Mouse (Mus musculus) ES-Bruce4 (cell line): Measurements from ENCODE around the gene Apoc3. TPM values are rescaled to one million over a fixed set of nuclear protein-coding genes. Genes with fewer than 3 reads are reported as not detected.

Experiments used
- H3K27ac ChIP-seq: 2 replicates; pipeline ENCODE4 v1.5.1; 2012; ENCODE audit warnings: low read length, inconsistent platforms; ENCODE audit not compliant: insufficient read depth
- H3K27me3 ChIP-seq: 2 replicates; pipeline ENCODE4 v1.6.1; 2012; ENCODE audit warnings: mild to moderate bottlenecking, low read length, inconsistent platforms; ENCODE audit not compliant: control insufficient read depth, poor library complexity, insufficient read depth, severe bottlenecking
- H3K36me3 ChIP-seq: 2 replicates; pipeline ENCODE4 v1.6.1; 2012; ENCODE audit warnings: inconsistent platforms, mild to moderate bottlenecking, low read length, moderate library complexity; ENCODE audit not compliant: control insufficient read depth, poor library complexity, insufficient read depth, severe bottlenecking
- H3K4me1 ChIP-seq: one replicate; pipeline ENCODE4 v1.8.1; 2011; ENCODE audit warnings: low read length; ENCODE audit not compliant: control insufficient read depth, insufficient read depth
- H3K4me3 ChIP-seq: 2 replicates; pipeline ENCODE4 v1.5.1; 2011; ENCODE audit warnings: low read depth, mild to moderate bottlenecking, low read length
- H3K9ac ChIP-seq: 2 replicates; pipeline ENCODE4 v1.6.1; 2012; ENCODE audit warnings: low read depth, mild to moderate bottlenecking, inconsistent platforms; ENCODE audit not compliant: poor library complexity, severe bottlenecking
- H3K9me3 ChIP-seq: replicated peaks from 2 replicates; pipeline ENCODE4 v1.6.1; 2012; ENCODE audit warnings: mild to moderate bottlenecking, low read length, inconsistent platforms; ENCODE audit not compliant: control insufficient read depth, poor library complexity, insufficient read depth, severe bottlenecking
- CTCF ChIP-seq: IDR thresholded peaks from one replicate; pipeline ENCODE4 v1.8.1; 2011; ENCODE audit warnings: low read depth, low read length
- EP300 ChIP-seq: IDR thresholded peaks from 2 replicates; pipeline ENCODE4 v1.6.1; 2011; ENCODE audit warnings: low read depth, low read length; ENCODE audit not compliant: insufficient read depth
- POLR2A ChIP-seq: IDR thresholded peaks from one replicate; pipeline ENCODE4 v1.8.1; 2011; ENCODE audit warnings: low read length; ENCODE audit not compliant: insufficient read depth
- polyA plus RNA-seq: library from polyadenylated mRNA; stranded (reverse); fragments of >200 nt; gene quantifications from 2 replicates; pipeline ENCODE4 v1.2.4, GENCODE M21; 2011; ENCODE audit warnings: low read depth; ENCODE audit not compliant: missing spikeins, insufficient read depth, insufficient read length

Gene Apoc3
- polyA plus RNA-seq, 1 experiment, result not detected

DNA sequence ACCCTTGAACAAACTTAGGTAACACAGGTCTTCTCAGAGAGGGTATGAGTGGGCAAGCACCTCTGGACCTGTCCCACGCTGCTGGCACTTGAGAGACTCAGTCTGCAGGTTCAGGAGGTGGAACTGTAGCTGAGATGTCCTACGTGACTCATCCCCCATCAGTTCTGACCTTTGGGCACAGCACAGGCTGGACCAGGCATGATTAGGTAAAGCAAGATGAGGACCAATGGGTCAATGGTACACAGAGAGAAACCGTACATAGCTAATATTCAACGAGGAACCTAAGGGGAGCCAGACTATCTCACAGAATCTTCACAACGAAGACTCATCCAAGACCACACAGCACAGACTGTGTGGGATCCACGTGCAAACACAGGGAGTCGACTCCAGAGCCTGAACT, 3.4 kb upstream of the Apoc3 start:
- no peak for TF ChIP-seq POLR2A
- Histone ChIP-seq H3K4me1 (no peaks in the 10 kb centered on the region), H3K36me3 (no peaks in the 10 kb centered on the region), H3K27ac (no peak overlapping the region), H3K27me3 (no peaks in the 10 kb centered on the region), H3K9ac (no peak overlapping the region), H3K9me3 (no peaks in the 10 kb centered on the region), H3K4me3 (no peak overlapping the region)

DNA sequence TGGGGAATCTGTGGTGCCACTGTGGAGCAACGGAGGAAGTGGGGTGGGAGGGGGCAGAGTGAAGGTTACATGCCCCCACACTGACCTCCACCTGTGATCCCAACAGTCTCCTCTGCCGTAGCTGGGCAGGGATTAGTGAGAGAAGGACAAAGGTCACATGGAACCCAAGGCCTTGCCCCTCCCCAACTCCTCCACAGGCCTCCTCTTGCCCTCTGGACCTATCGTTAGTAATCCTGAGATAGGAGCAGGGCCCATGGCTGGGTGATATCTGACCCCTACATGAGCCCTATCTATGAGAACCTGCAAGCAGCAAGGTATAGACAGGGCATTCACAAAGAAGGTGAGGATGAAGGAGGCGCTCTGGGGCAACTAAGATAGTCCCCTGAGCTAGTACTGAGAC, 213 bp upstream of the Apoc3 start:
- Histone ChIP-seq H3K27ac (no peak overlapping the region), H3K9ac (no peak overlapping the region), H3K27me3 (no peaks in the 10 kb centered on the region), H3K9me3 (no peaks in the 10 kb centered on the region), H3K4me1 (no peaks in the 10 kb centered on the region), H3K4me3 (no peak overlapping the region), H3K36me3 (no peaks in the 10 kb centered on the region)
- no peak for TF ChIP-seq CTCF

DNA sequence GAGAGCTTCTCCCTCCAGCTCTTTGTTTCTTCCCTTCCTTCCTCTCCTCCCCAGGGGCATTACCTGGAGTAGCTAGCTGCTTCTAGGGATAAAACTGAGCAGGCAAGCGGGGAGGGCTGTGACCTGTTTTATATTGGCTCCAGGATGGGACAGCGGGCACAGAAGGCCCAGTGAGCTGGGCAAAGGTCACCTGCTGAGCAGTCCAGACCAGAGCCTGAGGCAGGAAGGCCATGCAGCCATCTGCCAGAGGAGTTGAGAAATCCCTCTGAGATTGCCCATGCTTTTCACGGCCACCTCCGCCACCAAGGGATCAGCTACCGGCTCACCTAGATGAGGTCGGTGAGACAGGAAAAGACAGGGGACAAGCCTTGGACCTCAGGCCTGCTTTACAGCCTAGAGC, 240 bp downstream of the Apoc3 start:
- no peaks in the 10 kb centered on the region for H3K36me3 ChIP-seq
- H3K9ac ChIP-seq, result no peak overlapping the region
- no peak overlapping the region for H3K27ac ChIP-seq
- no peak for TF ChIP-seq EP300
- TF ChIP-seq CTCF, result no peak
- no peak for TF ChIP-seq POLR2A
- no peaks in the 10 kb centered on the region for H3K9me3 ChIP-seq
- no peaks in the 10 kb centered on the region for H3K27me3 ChIP-seq
- no peaks in the 10 kb centered on the region for H3K4me1 ChIP-seq
- no peak overlapping the region for H3K4me3 ChIP-seq

DNA sequence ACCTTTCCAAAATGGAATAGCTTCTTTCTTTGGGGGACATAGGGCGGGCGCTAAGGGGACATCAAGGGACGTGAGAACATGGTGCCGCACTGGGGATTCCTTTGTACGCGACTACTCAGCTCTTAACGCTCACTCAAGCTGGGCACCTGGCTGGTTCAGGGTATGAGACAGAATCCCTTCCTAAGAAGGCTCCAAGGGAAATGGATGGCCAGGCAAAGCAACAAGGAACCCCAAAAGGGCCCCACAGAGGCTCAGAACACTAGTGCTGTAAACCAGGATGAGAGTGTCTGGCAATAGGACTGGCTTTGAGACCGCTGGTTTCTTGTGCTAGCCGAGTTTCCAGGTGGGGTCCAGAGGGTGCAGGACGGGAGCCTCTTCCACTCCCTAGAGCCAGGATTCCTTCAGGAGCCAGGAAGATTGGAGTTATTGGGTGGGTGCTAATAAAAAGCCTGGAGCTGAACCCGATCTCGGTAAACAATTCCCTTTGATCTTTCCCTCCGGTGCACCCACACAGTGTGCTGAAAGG, 4.9 kb downstream of the Apoc3 start:
- peak overlapping the region; percentile 81 for H3K4me3 ChIP-seq
- no peak overlapping the region for H3K27ac ChIP-seq
- peak overlapping the region; percentile 64 for H3K9ac ChIP-seq
- no peak for TF ChIP-seq EP300
- no peak for TF ChIP-seq POLR2A
- TF ChIP-seq CTCF, result no peak
- no peaks in the 10 kb centered on the region for H3K27me3 ChIP-seq
- H3K9me3 ChIP-seq, result no peaks in the 10 kb centered on the region
- no peaks in the 10 kb centered on the region for H3K4me1 ChIP-seq
- H3K36me3 ChIP-seq, result no peaks in the 10 kb centered on the region

DNA sequence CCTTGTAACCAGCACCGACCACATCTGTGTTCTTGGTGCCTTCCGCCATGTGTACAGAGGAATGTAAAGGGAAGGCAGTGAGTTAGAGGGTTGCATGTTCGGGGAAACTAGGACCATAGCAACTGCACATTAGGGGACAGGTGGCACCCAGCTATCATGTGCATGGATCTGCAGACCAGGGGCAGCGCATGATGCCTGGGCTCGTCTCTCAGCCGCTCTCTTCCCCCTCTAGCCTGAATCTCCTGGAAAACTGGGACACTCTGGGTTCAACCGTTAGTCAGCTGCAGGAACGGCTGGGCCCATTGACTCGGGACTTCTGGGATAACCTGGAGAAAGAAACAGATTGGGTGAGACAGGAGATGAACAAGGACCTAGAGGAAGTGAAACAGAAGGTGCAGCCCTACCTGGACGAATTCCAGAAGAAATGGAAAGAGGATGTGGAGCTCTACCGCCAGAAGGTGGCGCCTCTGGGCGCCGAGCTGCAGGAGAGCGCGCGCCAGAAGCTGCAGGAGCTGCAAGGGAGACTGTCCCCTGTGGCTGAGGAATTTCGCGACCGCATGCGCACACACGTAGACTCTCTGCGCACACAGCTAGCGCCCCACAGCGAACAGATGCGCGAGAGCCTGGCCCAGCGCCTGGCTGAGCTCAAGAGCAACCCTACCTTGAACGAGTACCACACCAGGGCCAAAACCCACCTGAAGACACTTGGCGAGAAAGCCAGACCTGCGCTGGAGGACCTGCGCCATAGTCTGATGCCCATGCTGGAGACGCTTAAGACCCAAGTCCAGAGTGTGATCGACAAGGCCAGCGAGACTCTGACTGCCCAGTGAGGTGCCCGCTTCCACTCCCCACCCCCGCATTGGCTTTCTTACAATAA, 5.6 kb downstream of the Apoc3 start:
- TF ChIP-seq EP300, result peak; percentile 50; the same call in 1 of the 2 replicates
- TF ChIP-seq POLR2A, result peak; percentile 41
- peak; percentile 86 for TF ChIP-seq CTCF
- Histone ChIP-seq H3K9ac (peak overlapping the region; percentile 64), H3K4me1 (no peaks in the 10 kb centered on the region), H3K36me3 (no peaks in the 10 kb centered on the region), H3K27ac (no peak overlapping the region), H3K27me3 (no peaks in the 10 kb centered on the region), H3K9me3 (no peaks in the 10 kb centered on the region), H3K4me3 (peak overlapping the region; percentile 81)

DNA sequence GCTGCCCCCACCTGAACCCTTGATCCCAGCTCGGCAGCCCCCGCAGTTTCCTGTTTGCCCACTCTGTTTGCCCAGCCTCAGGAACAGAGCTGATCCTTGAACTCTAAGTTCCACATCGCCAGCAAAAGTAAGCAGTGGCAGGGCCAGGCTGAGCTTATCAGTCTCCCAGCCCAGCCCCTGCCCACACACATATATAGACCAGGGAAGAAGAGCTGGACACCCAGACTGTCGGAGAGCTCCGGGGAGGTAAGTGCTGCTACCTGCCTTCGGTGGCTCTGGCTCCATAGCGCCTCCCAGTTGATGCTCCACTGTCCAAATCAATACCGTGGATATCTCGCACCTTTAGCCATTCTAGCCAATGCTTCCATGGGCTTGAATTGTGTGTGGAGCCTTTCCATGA, 6.9 kb downstream of the Apoc3 start, which contains the start of gene Apoa1:
Gene Apoa1, plus strand, starts transcription at position 90 of the 400 bp plus-strand sequence.
- no peak for TF ChIP-seq POLR2A
- TF ChIP-seq CTCF, result peak; percentile 22
- no peak for TF ChIP-seq EP300
- Histone ChIP-seq H3K4me1 (no peaks in the 10 kb centered on the region), H3K27ac (no peak within 1 kb of the TSS), H3K9ac (no peak within 1 kb of the TSS), H3K36me3 (no peaks in the 10 kb centered on the region), H3K4me3 (no peak within 1 kb of the TSS), H3K9me3 (no peaks in the 10 kb centered on the region), H3K27me3 (no peaks in the 10 kb centered on the region)
